Mouse (Mus musculus) embryo, embryonic 10.5 days (tissue): Measurements from ENCODE around the gene Chpf.

Experiments
- DNase-seq: peaks from one replicate; pipeline ENCODE4 v3.0.0-alpha.2; 2015; ENCODE audit warnings: low spot score

Chpf gene

DNA sequence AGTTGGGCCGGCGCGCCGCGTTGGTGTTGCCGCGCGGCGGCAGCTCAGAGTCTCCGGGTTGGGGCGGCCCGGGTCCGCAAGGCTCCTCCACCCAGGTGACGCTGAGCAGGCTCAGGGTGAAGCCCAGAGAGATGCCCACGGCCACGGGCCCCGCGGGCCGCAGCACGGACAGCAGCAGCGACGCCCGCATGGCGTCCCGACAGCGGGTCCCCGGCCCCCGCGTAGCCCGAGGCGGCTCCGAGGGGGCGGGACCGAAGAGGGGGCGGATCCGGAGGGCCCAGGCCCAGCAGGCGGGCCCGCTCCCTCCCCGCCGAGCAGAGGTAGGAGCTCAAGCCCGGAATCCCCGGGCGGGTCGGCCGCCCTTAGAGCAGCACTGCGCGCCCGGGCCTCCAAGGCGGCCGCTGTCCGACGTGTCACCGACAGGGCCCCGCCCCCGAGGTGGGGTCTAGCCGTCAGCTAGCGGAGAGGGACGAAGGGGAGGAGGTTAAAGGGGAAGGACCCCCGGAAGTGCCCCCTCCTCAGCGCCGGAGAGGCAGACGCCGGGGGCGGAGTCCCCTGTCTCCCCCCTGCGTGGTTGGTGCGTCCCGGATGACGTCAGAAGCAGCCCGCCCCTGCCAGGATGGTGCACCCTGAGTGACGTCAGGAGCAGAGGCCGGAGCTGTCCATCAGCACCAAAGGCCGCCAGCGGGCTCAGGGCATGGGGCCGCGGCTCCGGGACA, at the start of gene Chpf, which contains the start of gene Tmem198:
Gene Chpf (minus strand): TSS at position 392 of the 719 bp plus-strand sequence.
Gene Tmem198 (plus strand): TSS at position 617 of the 719 bp plus-strand sequence.
- DNase-seq = peak; percentile 99

DNA sequence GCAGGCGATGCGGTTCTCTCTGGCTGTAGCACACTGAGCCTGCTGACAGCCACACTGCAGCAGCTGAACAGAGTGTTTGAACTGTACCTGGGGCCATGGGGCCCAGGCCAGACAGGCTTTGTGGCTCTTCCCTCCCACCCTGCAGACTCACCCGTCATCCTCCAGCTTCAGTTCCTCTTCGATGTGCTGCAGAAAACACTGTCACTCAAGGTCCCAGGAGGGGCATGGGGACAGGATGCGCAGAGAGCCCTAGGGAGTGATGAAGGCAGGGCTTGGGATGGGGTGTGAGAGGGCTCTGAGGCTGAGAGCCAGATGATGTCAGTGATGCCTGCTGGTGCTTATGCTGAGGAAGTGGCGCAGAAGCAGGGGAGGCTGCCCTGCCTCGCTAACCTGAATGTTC, 45.6 kb upstream of the Chpf start:
- DNase-seq = no peak

DNA sequence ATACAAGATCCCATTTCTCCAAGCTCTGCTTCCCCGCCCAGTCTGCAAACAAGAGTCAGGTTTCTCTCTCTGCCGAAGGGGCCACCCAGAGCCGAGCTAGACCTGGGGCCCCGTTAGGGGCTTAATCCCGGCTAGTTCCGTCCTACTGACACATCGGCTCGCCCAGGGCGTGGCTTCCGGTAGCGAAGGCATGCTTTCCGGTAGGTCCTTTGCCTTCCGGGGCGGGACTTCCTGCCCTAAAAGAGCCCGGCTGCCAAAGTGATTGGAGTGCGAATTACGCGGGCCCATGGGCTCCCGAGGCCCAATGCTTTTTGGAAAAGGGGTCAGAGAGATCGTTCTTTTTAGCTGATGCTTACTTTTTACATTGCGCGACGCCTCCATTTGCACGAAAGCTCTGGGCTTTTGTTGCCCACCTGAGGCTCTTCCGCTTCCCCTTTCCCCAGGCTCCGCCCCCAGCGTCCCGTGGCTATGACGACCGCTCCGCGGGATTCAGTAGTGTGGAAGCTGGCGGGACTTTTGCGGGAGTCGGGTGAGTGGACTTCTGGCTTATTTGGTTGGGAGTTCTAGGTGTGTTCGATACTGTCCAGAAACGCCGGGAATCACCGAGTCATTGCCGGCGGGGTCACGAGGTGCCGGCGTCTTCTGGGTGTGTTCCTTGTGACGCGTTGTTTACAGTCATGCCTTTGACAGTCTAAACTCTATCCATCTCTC, 42.4 kb upstream of the Chpf start, which contains the start of gene Stk11ip:
Gene Stk11ip (plus strand): TSS at position 209 of the 711 bp plus-strand sequence.
- DNase-seq = peak; percentile 99

DNA sequence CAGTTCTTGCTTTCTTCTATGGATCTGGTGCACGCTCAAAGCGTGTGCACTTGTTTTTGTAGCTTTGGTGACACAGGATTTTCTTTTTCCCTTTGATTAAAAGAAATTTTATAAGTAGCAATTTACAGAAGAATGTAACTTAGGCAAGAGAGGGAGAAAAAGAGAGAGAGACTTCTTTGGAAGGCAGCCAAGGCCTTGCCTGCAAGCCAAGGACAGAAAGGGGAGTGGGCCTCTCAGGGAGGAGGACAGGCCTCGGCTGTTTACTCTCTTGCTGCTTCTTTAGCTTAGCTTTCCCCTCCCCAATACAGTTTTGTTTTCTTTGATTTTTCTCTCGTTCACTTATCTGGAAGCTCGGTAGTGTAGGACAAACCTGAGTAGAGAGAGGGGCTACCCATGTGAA, 40.5 kb upstream of the Chpf start:
- DNase-seq = no peak

DNA sequence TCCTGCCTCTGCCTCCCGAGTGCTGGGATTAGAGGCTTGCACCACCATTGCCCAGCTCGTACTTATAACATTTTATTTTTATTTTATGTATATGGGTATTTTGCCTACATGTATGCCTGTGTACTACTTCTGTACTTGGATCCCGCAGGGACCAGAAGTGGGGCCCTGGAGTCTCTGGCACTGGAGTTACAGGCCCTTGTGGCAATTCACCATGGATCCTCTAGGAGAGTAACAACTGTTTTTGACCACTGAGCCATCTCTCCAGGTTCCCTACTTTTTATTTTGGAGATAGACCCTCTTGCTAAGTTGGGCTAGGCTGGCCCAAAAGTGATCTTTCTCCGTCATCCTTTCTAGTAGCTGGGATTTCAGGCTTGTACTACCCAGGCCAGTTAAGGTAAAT, 39.3 kb upstream of the Chpf start:
- DNase-seq = no peak

DNA sequence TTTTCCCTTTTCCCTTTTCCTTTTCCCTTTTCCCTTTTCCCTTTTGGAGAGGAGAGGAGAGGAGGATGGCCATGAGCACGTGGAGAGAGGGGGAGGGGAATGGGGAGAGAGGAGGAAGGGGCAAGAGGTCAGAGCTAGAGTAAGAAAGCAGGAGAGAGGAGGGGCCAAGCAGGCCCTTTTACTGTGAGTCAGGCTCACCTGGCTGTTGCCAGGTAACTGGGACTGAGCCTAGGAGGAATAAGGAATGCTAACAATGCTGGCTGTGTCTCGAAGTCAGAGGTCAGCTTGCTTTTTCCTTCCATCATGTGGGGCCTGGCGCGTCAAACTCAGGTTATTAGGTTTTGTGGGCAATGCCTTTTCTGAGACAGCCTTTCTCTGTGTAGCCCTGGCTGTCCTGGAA, 38.9 kb upstream of the Chpf start:
- peak; percentile 42 for DNase-seq

DNA sequence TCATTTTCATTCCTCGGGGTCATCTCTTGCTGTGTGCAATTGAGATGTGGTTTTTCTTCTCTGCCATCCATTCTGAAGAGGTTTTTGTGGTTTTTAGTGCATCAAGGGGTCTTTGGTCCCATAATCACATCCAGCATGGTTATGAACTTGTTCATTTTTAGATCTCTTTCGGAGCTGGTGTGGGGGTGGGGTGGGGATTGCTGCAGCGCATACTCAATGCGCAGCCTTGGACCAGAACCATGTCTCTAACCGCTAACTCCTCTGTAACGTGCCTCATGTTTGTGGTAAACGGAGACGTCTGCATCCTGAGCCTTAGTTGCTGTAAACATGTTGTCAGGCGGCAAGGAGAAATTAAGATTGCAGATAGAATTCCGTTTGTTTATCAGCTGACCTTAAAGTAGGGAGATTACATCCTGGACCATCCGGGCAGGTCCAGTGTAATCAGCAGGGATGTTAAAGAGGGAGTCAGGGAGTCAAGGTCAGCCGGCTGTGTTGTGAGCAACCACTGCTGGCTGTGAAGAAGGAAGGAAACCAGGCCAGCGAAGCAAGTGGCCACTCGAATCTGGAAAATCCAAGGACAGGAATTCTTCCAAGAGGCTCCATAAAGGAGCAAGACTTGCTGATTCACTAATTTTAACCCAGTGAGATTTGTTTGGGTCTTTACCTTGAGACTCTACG, 37.7 kb upstream of the Chpf start:
- no peak for DNase-seq

DNA sequence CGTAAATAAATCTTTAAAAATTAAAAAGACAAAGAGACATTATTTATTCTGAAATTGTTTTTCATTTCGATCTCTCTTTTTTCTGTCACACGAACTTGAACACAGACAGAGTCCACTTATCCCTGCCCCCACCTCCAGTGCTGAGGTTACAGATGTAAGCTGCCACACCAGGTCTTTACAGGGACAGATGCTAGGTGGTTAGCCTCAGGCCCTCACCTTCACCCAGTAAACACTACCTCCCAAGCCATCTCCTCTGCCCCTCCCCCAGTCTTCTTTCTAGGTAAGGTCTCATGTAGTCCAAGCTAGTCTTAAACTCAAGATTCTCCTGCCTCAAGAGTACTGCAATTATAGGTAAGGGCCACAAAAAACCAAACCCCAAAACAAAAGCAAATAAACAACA, 33.4 kb upstream of the Chpf start:
- no peak for DNase-seq

DNA sequence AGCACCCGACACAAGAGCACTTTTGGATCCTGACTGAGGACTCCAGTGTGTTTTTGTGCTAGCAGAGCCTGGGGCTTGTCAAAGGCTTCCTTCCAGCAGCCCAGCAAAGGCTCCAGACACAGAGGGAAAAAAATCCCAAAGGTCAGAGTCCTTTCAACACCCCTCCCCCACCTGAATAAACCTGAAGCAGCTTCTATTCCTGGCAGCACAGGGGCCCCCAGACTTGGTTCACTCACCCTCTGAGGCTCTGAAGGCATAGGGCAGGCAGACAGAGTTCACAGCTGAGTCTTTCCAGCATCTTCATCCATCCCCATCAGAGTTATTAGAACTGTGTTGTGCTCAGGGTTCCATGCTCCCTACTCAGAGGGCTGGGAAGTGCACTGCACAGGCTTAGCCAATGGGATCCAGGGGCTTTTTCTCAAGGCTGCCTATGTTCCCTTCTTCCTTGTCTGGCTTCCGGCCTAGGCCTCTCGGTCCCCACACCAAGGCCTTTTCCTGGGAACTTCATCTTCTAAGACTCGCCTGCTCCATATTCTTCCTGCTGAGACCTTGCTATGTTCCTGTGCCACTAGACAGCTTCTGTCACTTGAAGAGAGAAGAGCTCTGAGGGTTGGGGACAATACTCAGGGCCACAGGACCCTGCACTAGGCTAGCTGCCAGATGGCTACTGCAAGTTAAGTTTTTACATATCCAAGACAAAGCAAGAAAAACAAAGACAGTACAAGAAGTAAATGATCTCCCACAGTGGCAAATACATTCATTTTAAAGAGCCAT, 32.5 kb upstream of the Chpf start:
- DNase-seq = peak; percentile 64

DNA sequence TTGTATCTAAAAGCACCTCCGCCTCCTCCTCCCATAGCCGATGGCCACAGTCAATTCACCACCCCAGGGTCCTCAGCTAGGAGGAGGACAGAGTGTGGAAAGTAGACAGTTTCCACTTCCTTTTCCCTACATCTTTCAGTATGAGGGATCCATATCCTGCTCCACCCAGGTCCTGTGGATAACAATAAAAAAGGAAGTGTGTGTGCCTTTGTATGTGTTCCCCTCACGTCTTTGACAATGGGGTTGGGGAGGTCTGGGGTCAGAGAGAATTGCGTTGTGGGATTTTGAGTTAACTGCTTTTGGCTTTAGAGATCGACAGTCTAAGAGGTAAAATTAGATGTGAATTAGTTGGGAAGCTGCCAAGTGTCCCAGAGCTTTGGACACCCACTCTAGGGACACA, 31.0 kb upstream of the Chpf start:
- DNase-seq = no peak

DNA sequence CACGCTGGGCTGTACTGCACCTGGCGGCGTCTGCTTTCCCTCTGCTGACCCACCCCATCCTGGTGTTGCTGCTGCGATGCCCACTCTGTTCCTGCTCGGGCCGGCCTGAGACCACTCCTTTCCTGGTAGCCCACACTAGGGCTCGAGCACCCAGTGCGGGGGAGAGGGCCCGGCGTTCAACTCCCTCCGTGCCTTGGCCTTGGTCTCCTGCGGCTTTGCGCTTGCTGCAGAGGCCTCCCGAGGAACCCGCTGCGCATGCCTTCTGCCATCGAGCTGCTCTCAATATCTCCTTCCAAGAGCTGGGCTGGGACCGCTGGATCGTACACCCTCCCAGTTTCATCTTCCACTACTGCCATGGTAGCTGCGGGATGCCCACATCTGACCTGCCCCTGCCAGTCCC, 30.5 kb upstream of the Chpf start:
- DNase-seq = no peak

DNA sequence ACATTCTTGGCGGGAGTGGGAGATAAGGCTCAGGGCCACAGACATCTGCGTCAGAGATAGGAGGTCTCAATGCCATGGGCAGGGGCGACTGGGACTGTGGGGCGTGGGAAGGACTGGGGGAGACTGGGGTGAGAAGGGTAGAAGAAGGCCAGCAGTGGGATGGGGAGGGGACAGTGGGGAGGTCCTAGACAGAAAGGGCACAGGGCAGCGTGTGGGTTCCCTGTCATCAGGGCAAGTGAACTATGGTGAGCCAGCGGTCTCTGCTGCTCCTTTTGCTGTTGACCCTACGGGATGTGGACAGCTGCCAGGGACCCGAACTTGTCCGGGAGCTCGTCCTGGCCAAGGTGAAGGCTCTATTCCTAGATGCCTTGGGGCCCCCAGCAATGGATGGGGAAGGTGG, 27.9 kb upstream of the Chpf start, which contains the start of gene Inha:
Gene Inha (plus strand): TSS at position 72 of the 400 bp plus-strand sequence.
- no peak for DNase-seq

DNA sequence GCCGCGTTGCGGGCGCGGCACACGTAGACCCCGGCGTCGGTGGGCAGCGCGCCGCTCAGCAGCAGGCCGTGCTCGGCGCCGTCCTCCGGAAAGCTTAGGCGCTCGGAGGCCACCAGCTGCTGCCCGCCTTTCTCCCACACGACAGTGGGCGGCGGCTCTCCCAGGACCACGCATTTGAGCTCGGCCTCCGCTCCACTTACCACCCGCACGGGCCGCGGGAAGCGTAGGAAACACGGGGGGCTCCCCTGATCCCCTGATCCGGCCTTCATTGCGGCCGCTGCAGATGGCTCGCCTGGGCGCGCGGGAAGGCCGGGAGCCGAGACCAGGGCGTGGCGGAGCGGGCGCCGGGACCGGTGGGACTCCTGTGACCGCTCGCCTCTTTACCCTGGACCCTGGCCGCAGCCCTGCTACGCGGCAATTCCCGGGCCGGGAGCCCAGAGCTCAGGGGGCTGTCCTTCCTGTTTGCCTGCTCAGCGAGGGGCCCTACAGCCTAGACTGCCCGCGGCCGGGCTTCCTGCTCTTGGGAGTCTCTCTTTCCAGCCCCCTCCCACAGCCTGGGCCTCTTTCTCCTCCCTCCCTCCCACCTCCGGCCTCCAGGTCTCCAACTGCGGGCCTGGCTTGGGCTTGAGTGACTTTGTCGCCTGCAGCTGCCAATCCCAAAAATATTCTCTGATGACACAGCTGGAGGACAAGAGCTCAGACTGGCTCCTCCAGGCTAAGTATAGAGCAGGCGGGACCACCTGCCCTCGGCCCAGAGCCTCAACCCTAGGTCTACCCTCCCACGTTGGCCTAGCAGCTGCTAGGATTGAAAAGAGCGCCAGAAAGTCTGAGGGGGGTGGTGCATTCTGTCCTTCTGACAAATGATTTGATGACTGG, 27.1 kb upstream of the Chpf start, which contains the start of gene Obsl1:
Gene Obsl1 (minus strand): TSS at position 497 of the 876 bp plus-strand sequence.
- DNase-seq = peak; percentile 90

DNA sequence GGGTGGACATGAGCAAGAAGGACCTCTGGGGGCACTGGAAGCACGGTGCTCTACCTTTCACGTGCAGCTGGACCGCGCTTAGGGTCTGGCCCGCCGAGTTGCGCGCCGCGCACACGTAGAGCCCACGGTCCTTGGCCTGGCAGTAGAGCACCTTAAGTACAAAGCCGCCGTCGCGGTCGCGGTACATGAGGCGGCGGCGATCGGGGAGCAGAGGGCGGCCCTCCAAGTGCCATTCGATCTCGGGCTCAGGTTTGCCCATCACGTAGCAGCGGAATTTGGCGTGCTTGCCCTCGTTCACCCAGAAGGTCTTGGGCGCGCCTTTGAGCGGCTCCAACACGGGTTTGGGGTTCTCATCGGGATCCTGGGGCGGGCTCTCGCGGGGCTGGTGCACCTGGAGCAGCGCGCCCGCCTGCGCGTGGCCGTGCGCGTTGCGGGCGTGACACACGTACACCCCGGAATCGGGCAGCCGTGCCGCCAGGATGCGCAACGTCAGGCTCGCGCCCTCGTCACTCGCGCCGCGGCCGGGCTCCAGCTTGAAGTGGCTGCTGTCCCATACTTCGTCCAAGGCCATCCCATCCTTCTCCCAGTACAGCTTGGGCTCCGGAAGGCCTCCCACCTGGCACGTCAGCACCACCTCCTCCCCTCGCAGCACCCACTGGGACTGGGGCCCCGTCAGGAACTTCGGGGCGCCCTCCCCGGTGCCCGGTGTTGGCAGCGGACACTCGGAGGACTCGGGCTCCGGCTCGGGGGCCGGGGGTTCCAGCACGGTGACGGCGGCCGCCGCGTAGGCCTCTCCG, 26.2 kb upstream of the Chpf start:
- peak; percentile 66 for DNase-seq

DNA sequence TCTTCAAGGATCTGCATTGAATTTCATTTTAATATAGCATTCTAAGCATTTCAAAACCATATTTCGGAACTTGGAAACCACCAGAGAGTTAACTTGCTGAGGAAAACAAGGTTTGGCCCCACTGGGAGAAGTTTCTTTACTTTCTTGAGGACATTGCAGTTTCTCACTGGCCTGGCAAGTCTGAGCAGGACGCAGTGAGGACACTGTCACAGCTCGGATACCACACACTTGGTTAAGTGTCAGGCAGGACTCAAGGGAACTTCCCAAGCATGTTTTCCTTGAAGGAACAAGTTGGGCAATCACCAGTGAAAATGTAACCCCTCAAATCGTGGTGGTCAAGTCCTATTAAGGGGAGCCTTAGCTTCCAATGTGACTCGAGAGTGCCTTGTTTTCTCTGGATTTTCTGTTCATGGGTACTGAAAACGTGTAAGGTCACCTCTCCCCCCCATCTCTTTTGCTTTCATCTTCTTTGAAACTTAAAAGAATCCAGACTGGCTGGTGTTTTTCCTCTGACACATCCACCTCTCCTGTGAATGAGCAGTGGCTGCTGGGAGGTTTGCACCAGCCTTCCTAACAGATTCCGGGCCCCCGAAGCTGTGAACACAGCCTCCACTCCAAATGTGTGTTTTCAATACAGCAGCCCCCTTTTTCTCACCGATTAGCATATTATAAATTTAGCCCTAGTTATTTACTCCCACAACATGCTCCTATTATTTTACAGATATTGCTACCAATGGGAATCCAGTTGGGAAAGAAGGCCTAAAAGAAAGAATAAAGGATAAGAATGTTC, 25.3 kb upstream of the Chpf start:
- no peak for DNase-seq

DNA sequence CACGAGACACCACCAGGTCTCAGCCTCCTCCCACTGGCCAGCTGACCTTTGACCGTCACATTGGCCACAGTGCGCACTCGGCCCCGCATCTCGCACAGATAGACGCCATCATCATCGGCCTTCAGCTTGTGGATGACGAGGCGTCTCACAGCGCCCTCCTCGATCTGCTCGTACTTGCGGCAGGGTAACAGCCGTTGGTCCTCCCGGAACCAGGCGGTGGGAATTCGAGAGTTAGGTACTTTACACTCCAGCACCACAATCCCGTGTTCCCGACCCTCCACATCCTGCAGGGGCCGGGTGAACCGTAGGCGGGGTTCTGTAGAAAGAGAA, 24.5 kb upstream of the Chpf start:
- no peak for DNase-seq

DNA sequence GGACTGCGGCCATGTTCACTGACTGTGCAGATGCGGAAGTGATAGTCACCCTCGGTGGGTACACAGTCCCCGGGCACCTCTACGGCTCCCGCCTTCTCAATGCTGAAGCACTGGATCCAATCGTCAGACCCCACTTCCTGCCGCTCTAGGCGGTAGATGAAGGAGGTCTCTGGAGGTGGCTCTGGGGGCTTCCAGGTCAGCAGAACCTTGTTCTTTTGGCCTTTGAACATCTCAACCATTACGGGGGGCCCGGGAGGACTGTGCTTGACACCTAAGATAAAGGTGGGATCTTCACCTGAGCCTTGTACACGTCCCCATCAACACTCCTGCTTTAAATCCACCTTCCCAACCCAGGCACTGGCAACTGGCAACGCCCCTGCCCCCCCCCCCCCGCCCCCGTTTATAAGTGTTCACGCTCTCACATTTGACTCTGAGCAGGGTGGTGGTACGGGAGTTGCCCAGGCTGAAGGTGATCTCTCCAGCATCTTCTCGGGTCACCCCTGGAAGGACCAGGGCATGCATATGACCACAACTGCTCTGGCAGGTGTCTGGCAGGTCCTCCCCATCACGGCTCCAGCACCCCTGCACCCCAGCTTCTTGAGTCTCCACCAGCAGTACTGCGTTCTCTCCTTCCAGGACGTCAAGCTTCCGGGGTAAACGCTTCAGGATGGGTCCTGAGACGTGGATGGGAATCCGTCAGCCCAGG, 24.0 kb upstream of the Chpf start:
- DNase-seq = no peak

DNA sequence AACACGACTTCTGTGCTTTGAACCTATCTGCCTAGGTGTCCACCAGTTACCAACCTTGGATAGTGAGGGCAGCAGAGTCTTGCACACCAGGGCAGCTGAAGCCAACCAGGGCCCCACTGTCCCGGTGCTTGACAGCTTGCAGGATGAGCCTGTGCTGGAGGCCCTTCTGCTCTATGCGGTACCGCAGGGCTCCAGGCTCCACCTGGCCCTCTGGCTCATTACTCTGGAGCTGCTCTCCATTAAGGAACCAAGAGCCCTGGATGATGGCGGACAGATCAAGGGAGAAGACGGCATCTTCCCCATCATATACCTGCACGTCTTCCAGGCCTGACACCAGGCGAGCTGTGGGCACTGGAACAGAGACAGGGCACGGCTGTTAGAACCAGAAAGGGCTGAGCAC, 22.8 kb upstream of the Chpf start:
- no peak for DNase-seq

DNA sequence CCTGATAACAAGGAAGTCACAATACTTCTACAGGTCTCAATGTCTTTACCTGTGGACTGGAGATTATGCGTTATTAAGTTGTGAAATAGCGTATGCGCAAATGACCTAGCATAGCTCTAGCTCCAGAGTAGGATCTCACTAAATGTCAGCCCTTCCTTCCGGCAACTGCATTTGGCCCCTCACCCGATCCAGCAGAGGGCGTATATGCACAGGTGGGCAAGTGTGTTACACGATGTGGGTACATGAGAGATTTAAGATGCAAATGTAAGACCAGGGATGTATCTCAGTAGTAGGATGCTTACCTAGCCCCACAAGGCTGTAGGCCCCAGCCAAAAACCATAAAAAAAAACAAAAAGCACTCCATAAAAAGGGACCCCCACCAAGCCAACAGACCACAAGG, 20.3 kb upstream of the Chpf start:
- DNase-seq = no peak
